Mouse (Mus musculus) intestine, embryonic 14.5 days (tissue): ENCODE data around the gene Snap23. TPM values are rescaled to one million over a fixed set of nuclear protein-coding genes. Genes with fewer than 3 reads are reported as not detected.

Experiments
- ATAC-seq: fragments of 200-750 bp; cut with Nextera tagmentation; replicated peaks from 2 replicates; pipeline ENCODE4 v1.8.0; 2017; ENCODE audit warnings: low read depth, moderate number of reproducible peaks, moderate TSS enrichment, moderate library complexity; ENCODE audit not compliant: low FRiP score, low TSS enrichment
- DNase-seq: peaks from one replicate; pipeline ENCODE4 v3.0.0-alpha.2; 2018; ENCODE audit warnings: low spot score
- H3K27ac ChIP-seq: fragments of 300-500 bp; sonication (generic); 2 replicates; pipeline ENCODE4 v1.5.1; 2014; ENCODE audit warnings: low read depth, mild to moderate bottlenecking, control low read depth
- H3K27me3 ChIP-seq: fragments of 300-500 bp; sonication (generic); replicated peaks from 2 replicates; pipeline ENCODE4 v1.6.1; 2014; ENCODE audit warnings: low read length, control low read depth; ENCODE audit not compliant: control insufficient read depth, insufficient read depth
- H3K36me3 ChIP-seq: fragments of 300-500 bp; sonication (generic); 2 replicates; pipeline ENCODE4 v1.6.1; 2014; ENCODE audit warnings: low read length, control low read depth; ENCODE audit not compliant: control insufficient read depth, insufficient read depth
- H3K4me1 ChIP-seq: fragments of 300-500 bp; sonication (generic); replicated peaks from 2 replicates; pipeline ENCODE4 v1.6.1; 2014; ENCODE audit warnings: low read length, control low read depth, mixed read lengths; ENCODE audit not compliant: control insufficient read depth, insufficient read depth
- H3K4me2 ChIP-seq: fragments of 300-500 bp; sonication (generic); 2 replicates; pipeline ENCODE4 v1.6.1; 2014; ENCODE audit warnings: low read length
- H3K4me3 ChIP-seq: fragments of 300-500 bp; sonication (generic); 2 replicates; pipeline ENCODE4 v1.5.1; 2014; ENCODE audit warnings: low read depth, low read length, control low read depth, mixed read lengths
- H3K9ac ChIP-seq: fragments of 300-500 bp; sonication (generic); 2 replicates; pipeline ENCODE4 v1.6.1; 2014; ENCODE audit warnings: mild to moderate bottlenecking, low read length
- H3K9me3 ChIP-seq: fragments of 300-500 bp; sonication (generic); 2 replicates; pipeline ENCODE4 v1.6.1; 2016; ENCODE audit warnings: low read length, control low read depth; ENCODE audit not compliant: control insufficient read depth
- WGBS: fragments of 180-500 bp; shearing (Covaris S2); extraction: QIAGEN DNeasy Blood & Tissue Kit; methylation state at CpG from one replicate; pipeline ENCODE4 v1.1.7; 2014; 5-methylcytosine and 5-hydroxymethylcytosine counted together
- polyA plus RNA-seq: library from polyadenylated mRNA; unstranded; fragments of >200 nt; fragmentation: Nextera tagmentation; extraction: Ambion mirVana; gene quantifications from 2 replicates; pipeline ENCODE4 v1.2.1, GENCODE M21; 2014

Snap23 gene
- polyA plus RNA-seq = 47.5 and 49.6 TPM in 2 replicates

DNA sequence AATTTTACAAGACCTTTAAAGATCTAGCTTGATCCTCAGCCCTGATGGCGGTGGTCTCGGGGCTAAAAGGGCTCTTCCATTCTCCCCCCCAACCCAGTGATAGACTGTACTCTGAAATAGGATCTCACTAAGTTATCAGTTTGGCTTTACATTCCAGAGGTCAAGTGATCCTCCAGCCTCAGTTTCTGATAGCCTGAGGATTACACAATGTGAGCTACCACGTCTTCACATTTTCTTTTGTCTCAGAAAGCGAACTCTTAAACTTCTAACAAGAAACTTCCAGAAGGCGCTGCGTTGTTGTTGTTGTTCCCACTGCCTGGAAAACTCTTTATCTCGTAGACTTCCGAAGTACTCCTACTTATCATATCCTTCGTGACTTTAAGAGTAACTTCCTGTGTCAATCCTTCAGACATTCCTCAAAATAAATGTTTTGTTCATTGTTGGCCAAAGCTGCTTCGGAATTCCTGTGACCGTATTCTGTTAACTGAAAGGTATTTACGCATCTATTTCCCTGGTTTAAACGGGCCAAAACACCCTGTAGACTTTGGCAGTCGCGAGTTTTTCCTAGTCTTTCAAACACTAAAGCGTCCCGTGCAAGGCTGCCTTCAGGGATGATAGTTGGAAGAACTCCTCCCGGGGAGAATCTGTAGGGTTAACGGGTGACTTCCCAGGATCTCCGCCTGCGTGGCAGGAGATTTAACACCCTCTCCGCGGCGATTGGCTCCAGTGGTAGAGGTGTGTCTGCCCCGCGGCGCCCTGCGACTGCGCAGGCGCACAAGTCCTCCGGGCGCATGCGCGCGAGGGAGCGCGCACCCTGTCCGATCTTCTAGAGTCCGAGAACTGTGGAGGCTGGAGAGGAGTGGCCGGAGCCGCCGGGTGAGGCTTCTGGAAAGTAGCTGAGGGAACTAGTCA is at the start of gene Snap23:
Gene Snap23, plus strand, starts transcription at position 786 of the 912 bp plus-strand sequence.
- ATAC-seq (peak; percentile 93), DNase-seq (peak; percentile 92)
- Histone ChIP-seq H3K4me1 (peaks cover 11% of the 10 kb centered on the region), H3K9ac (peak within 1 kb of the TSS; percentile 76), H3K4me2 (peak within 1 kb of the TSS; percentile 86), H3K27me3 (no peaks in the 10 kb centered on the region), H3K4me3 (peak within 1 kb of the TSS; percentile 78), H3K9me3 (no peaks in the 10 kb centered on the region), H3K36me3 (peaks cover 8% of the 10 kb centered on the region; the same call in 1 of the 2 replicates), H3K27ac (peak within 1 kb of the TSS; percentile 92)
- 1% methylated on average over 42 of the region's 42 CpGs for WGBS

DNA sequence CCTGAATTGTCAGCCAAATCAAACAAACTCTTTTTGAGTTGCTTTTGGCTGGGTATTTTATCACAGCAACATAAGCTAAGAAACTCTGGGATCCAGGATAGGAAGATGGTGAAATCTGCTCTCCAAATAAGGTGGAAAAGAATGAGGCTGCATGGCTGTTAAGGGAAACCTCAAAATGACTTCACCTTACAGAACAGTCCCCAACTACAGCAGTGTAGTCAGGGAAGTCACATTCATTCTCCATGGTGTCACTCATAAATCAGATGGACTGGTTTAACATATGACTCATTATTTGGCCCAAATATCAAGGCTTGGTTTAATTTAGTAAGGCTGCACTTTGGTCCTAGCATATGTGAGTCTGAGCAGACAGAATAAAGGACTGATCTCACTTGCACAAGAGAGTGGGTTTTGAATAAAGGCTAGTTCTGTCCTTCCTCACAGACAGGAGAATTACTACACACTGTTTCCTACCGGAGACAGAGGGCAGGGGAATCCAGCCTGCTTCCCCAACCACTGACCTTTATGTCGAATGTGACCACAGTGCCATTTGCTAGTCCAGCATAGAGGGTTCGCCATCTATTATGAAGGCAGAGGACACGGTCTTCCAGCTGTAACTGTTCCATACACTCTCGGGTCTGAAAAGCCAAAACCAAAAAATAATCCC is 48.8 kb upstream of the Snap23 start:
- Histone ChIP-seq H3K27me3 (no peaks in the 10 kb centered on the region), H3K36me3 (peaks cover 95% of the 10 kb centered on the region), H3K27ac (no peak overlapping the region), H3K9me3 (no peaks in the 10 kb centered on the region), H3K4me1 (no peaks in the 10 kb centered on the region), H3K9ac (no peak overlapping the region), H3K4me2 (no peak overlapping the region), H3K4me3 (no peak overlapping the region)
- WGBS = 87% methylated on average over 5 of the region's 5 CpGs
- ATAC-seq (no peak), DNase-seq (no peak)

DNA sequence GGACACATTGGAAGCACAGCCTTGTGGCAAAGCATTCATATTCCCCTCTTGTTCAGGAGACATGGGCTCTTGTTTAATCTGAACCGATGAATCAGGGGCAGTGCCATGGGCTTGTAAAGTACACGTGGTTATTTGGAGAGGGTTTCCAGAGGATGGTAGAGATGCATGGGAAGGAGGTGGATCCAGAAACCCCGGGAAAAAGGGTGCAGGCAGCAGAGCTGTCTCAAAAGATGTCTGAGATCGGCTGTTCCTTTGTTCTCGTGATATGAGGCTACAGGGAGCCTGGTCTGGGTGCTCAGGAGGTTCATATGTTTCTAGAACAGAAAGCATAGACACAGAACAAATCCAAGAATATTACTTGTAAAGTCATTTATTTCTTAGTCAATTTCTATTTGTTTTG is 40.7 kb upstream of the Snap23 start:
- Histone ChIP-seq H3K4me3 (no peak overlapping the region), H3K9me3 (no peaks in the 10 kb centered on the region), H3K9ac (no peak overlapping the region), H3K36me3 (peaks cover 93% of the 10 kb centered on the region), H3K4me2 (no peak overlapping the region), H3K27ac (no peak overlapping the region), H3K27me3 (no peaks in the 10 kb centered on the region), H3K4me1 (no peaks in the 10 kb centered on the region)
- 90% methylated on average over 5 of the region's 5 CpGs for WGBS
- DNase-seq = no peak
- no peak for ATAC-seq

DNA sequence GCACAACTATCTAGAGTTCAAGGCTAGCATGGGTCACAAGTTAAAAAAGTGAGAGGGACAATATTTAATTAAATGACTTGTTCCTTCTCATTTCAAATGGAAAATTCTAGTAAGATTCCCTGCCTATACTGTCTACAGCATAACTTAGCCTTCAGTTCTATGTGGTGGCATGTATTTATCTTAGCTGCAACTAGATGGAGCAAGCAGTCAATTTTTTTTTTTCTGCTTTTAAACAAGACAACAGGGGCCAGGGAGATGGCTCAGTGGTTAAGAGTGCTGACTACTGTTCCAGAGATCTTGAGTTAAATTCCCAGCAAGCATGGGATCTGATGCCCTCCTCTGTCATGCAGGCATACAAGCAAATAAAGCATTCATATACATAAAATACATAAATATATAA is 37.9 kb upstream of the Snap23 start:
- no peaks in the 10 kb centered on the region for H3K4me1 ChIP-seq
- no peak for DNase-seq
- no peak overlapping the region for H3K9ac ChIP-seq
- ATAC-seq = no peak
- peaks cover 90% of the 10 kb centered on the region for H3K36me3 ChIP-seq
- no peak overlapping the region for H3K4me2 ChIP-seq
- no peaks in the 10 kb centered on the region for H3K27me3 ChIP-seq
- no peak overlapping the region for H3K27ac ChIP-seq
- H3K4me3 ChIP-seq = no peak overlapping the region
- H3K9me3 ChIP-seq = no peaks in the 10 kb centered on the region

DNA sequence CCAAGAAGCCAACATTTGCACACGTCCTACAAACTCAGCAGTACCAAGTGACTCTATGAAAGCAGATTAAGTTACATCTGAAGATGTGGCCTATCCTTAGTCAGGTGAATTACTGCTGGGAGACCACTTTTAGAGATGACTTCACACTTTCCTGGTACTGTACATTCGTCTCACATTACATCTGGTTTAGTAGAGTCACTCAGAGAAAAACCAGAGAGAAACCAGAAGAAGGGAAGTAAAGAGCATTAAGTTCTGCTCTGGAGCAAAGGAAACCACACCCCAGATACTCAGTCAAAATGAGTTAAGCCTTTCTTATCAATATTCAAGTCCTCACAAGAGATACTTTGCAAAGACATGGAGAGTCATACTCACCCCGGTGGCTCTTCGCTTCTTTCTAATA is 36.2 kb upstream of the Snap23 start:
- DNase-seq (no peak), ATAC-seq (no peak)
- no peak overlapping the region for H3K27ac ChIP-seq
- H3K4me2 ChIP-seq = no peak overlapping the region
- H3K4me3 ChIP-seq = no peak overlapping the region
- no peaks in the 10 kb centered on the region for H3K4me1 ChIP-seq
- no peak overlapping the region for H3K9ac ChIP-seq
- no peaks in the 10 kb centered on the region for H3K9me3 ChIP-seq
- peaks cover 83% of the 10 kb centered on the region for H3K36me3 ChIP-seq
- H3K27me3 ChIP-seq = no peaks in the 10 kb centered on the region
- 92% methylated on average over 4 of the region's 4 CpGs for WGBS

DNA sequence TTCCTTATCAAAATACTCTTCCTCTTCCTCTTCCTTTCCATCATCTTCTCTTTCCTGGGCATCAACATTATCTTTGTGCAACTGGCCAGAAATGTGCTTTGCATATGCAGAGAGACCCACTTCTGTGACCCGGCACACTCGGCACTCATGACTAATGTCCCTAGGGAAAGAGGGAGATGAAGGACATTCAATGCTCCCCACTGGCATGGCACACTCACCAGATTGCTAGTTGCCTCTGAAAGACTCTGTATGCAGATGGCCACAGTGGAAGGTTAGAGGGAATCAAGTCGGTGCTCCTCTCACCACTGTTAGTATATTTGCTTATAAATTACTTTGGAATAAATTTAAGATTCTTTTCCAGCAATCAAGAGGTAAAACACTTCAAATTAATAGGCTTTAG is 28.1 kb upstream of the Snap23 start:
- H3K4me3 ChIP-seq = no peak overlapping the region
- H3K4me2 ChIP-seq = peak overlapping the region; percentile 33
- H3K36me3 ChIP-seq = peaks cover 23% of the 10 kb centered on the region
- peak overlapping the region; percentile 10 for H3K27ac ChIP-seq
- no peaks in the 10 kb centered on the region for H3K27me3 ChIP-seq
- H3K9me3 ChIP-seq = no peaks in the 10 kb centered on the region
- H3K9ac ChIP-seq = no peak overlapping the region
- WGBS = 64% methylated on average over 3 of the region's 3 CpGs
- peaks cover 9% of the 10 kb centered on the region; the same call in 1 of the 2 replicates for H3K4me1 ChIP-seq
- ATAC-seq (0 out of 2 replicates have a peak, but pooled peaks have one; percentile 40), DNase-seq (no peak)

DNA sequence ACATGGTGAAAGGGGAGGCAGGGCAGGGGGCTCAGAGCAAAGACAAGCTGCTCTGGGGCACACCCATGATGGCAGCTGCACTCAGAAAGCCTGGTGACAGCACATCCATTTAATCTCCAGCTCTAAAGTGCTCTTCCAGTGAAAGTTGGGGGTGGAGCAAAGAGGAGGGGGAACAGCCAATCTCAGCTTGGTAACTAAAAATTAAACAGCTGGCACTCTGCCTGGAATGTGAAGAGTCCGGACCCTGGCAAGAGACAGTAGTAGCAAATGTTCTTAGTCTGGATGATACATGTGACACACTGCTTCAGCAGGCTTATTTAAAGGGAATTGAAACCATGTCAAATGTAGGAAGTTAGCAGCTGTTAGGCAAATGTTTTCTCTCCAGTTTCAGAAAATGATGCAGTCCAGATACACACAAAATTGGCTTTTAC is 27.7 kb upstream of the Snap23 start:
- Histone ChIP-seq H3K27me3 (no peaks in the 10 kb centered on the region), H3K36me3 (peaks cover 20% of the 10 kb centered on the region), H3K4me2 (peak overlapping the region; percentile 33), H3K9ac (no peak overlapping the region), H3K4me3 (no peak overlapping the region), H3K4me1 (peaks cover 9% of the 10 kb centered on the region; the same call in 1 of the 2 replicates), H3K9me3 (no peaks in the 10 kb centered on the region), H3K27ac (peak overlapping the region; percentile 64)
- peak; percentile 85 for ATAC-seq
- WGBS = 20% methylated on average over 1 of the region's 1 CpGs
- peak; percentile 65 for DNase-seq

DNA sequence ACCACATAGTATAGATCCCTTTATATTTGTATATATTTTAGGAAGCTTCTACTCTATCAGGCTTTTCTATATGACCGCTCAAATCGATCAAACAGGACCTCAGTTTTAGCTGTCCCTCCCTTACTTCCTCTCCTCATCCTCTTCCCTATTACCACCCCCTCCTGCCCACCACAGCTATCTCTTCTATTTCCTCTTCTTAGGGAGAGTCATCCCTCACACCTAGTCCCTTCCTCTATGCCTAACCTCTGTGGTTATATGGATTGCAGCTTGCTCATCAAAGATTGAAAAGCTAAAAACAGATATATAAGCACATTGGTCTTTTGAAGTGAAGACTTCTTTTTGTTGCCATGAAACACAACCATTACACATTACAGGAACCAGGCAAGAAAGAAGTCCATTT is 22.7 kb upstream of the Snap23 start:
- WGBS = 93% methylated on average over 2 of the region's 2 CpGs
- no peak overlapping the region for H3K4me2 ChIP-seq
- H3K9me3 ChIP-seq = no peaks in the 10 kb centered on the region
- no peak overlapping the region for H3K9ac ChIP-seq
- H3K4me3 ChIP-seq = no peak overlapping the region
- H3K27ac ChIP-seq = no peak overlapping the region
- H3K27me3 ChIP-seq = no peaks in the 10 kb centered on the region
- ATAC-seq = no peak
- no peak for DNase-seq
- H3K4me1 ChIP-seq = peaks cover 9% of the 10 kb centered on the region; the same call in 1 of the 2 replicates
- peaks cover 34% of the 10 kb centered on the region for H3K36me3 ChIP-seq
